Mouse (Mus musculus) CD4-positive naive resting alpha-beta T cell, adult 57 days (primary cell): ENCODE measurements around the gene Sdc1. TPM values are rescaled to one million over a fixed set of nuclear protein-coding genes. Genes with fewer than 3 reads are reported as not detected.

Experiments used
- total RNA-seq: library from RNA; stranded (reverse); gene quantifications from one replicate; pipeline ENCODE4 v1.2.4, GENCODE M21; 2023

The Sdc1 gene
- 1.8 TPM for total RNA-seq

GRCm38 (mm10) chr12:8770946-8771843, at the start of gene Sdc1:
Gene Sdc1, plus strand, starts transcription at chr12:8771323.

Other genes starting within 250 kb of the Sdc1 start
- not detected for gene Slc7a15, start 172.3 kb upstream of the Sdc1 start, total RNA-seq
- 286 TPM for gene Pum2, start 97.2 kb upstream of the Sdc1 start, total RNA-seq
- 82.4 TPM for gene Laptm4a, start 150.3 kb downstream of the Sdc1 start, total RNA-seq
- not detected for gene Matn3, start 176.6 kb downstream of the Sdc1 start, total RNA-seq
- 0.74 TPM for gene Wdr35, start 202.6 kb downstream of the Sdc1 start, total RNA-seq